Mouse (Mus musculus) bone marrow, adult 2 months (tissue): ENCODE results near the gene Wbp1l. TPM values are rescaled to one million over a fixed set of nuclear protein-coding genes. Genes with fewer than 3 reads are reported as not detected.

Source experiments
- H3K27ac ChIP-seq: fragments of 200-500 bp; 2 replicates; pipeline ENCODE4 v1.5.1; 2012; ENCODE audit warnings: low read depth, mild to moderate bottlenecking, control low read depth, inconsistent platforms, low read length; ENCODE audit not compliant: control insufficient read depth, poor library complexity, insufficient read depth
- H3K4me1 ChIP-seq: fragments of 200-500 bp; 2 replicates; pipeline ENCODE4 v1.6.1; 2011; ENCODE audit warnings: low read length; ENCODE audit not compliant: control insufficient read depth, insufficient read depth
- H3K4me3 ChIP-seq: fragments of 200-500 bp; replicated peaks from 2 replicates; pipeline ENCODE3; 2011; ENCODE audit warnings: mild to moderate bottlenecking, low read depth, low read length, control low read depth; ENCODE audit not compliant: control insufficient read depth
- CTCF ChIP-seq: fragments of 200-500 bp; IDR thresholded peaks from 2 replicates; pipeline ENCODE4 v1.5.1; 2011; ENCODE audit warnings: low read length, control low read depth; ENCODE audit not compliant: control insufficient read depth, insufficient read depth
- POLR2A ChIP-seq: fragments of 200-500 bp; IDR thresholded peaks from 2 replicates; pipeline ENCODE4 v1.6.1; 2011; ENCODE audit warnings: low read depth, mild to moderate bottlenecking, control low read depth, low read length, borderline replicate concordance; ENCODE audit not compliant: control insufficient read depth
- WGBS: fragments of 180-500 bp; shearing (Covaris S2); methylation state at CpG from one replicate; pipeline ENCODE4 v1.1.7; 2018; 5-methylcytosine and 5-hydroxymethylcytosine counted together
- polyA plus RNA-seq: library from polyadenylated mRNA; stranded (reverse); fragments of >200 nt; gene quantifications from 2 replicates; pipeline ENCODE4 v1.2.4, GENCODE M21; 2011; ENCODE audit warnings: low replicate concordance; ENCODE audit not compliant: missing spikeins, insufficient read depth, insufficient read length

Wbp1l gene
- polyA plus RNA-seq, 1 experiment = 29.3 TPM

DNA sequence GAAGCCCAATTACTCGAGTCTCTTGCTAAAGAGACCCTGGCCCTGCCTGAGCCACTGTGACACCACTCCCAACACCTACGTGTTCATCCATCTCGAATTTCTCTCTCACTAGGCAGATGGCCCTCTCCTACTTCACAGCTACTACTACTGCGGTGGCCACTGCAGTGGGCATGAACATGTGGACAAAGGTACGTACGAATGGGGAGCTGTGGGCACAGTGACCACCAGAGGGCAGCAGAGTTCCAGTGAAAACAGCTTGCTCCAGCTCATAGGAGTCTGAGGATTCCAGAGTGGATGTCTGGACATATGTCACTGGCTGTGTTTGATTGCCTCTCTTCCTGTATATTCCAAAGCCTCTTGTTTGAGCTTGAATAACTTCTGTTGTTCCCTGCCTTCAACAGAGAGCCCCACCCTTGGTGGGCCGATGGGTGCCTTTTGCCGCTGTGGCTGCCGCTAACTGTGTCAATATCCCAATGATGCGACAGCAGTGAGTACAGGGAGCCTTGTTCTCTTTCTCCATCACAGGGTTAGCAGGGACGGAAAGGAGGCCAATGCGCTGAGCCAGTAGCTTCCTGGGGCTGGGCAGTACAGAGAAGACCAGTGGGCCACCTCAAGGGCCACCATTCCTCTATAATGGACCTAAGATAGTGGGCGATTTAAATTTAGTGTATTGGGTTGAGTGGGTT lies 10.9 kb upstream of the Wbp1l start:
- 62% methylated on average over 13 of the region's 13 CpGs for WGBS
- TF ChIP-seq POLR2A (no peak), CTCF (peak; percentile 98)
- no peaks in the 10 kb centered on the region for H3K4me1 ChIP-seq
- H3K4me3 ChIP-seq = no peak overlapping the region
- no peak overlapping the region for H3K27ac ChIP-seq

DNA sequence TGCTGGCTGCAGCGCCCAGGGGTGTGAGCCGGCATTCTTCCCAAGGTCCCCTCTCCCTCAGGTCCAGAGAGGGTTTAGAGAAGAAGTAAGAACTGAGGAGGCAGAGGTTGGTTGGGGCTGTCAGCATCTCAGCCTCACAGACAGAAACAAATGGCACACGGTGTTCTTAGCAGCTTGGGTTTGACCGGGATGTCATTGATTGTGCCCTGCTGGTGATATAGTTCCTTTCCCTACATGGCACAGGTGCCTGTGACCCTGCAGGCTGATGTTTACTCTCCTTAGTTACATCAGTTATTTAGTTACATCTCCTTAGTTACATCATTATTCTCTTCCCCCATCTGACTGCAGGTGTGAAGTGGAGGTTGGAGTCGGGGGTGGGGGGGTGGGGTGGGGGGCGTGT lies 7.3 kb upstream of the Wbp1l start:
- TF ChIP-seq CTCF (no peak), POLR2A (no peak)

GRCm38 (mm10) chr19:46592751-46593439 lies 6.0 kb upstream of the Wbp1l start:
- WGBS = 83% methylated on average over 9 of the region's 9 CpGs
- TF ChIP-seq POLR2A (no peak), CTCF (0 out of 2 replicates have a peak, but pooled peaks have one; percentile 2)
- H3K4me3 ChIP-seq = no peak overlapping the region

More for the DNA sequence above, 7.3 kb upstream of the Wbp1l start:
- Histone ChIP-seq H3K27ac (no peak overlapping the region), H3K4me3 (no peak overlapping the region), H3K4me1 (no peaks in the 10 kb centered on the region)
- WGBS = 87% methylated on average over 6 of the region's 6 CpGs

DNA sequence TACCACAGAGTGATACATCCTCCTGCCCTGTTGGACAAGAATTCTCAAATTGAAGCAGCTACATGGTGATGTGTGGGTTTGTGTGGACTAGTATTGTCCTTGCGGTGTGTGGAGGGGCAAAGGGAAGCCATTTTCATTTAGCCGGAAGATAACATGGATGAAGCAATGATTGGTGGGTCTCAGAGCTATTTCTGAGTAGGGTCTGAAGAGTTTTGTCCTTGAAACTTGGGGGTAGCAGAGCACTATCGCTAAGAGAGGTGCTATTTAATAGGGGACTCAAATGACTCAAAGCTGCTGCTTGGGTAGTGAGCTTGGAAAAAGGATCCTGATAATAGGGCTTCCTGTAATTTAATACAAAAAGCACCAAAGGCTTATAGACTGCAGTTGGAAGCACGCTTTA lies 697 bp upstream of the Wbp1l start:
- TF ChIP-seq POLR2A (no peak), CTCF (no peak)
- no peak overlapping the region for H3K4me3 ChIP-seq
- H3K4me1 ChIP-seq = peaks cover 2% of the 10 kb centered on the region; the same call in 1 of the 2 replicates
- WGBS = 93% methylated on average over 4 of the region's 4 CpGs
- no peak overlapping the region for H3K27ac ChIP-seq

More at GRCm38 (mm10) chr19:46592751-46593439, 6.0 kb upstream of the Wbp1l start:
- H3K27ac ChIP-seq = no peak overlapping the region
- no peaks in the 10 kb centered on the region for H3K4me1 ChIP-seq

GRCm38 (mm10) chr19:46599375-46600256 lies 732 bp downstream of the Wbp1l start:
- TF ChIP-seq CTCF = no peak
- TF ChIP-seq POLR2A = no peak
- peaks cover 2% of the 10 kb centered on the region; the same call in 1 of the 2 replicates for H3K4me1 ChIP-seq
- H3K27ac ChIP-seq = peak overlapping the region; percentile 76
- H3K4me3 ChIP-seq = peak overlapping the region; percentile 91
- under 1% methylated on average over 22 of the region's 22 CpGs for WGBS

- WGBS = 35% methylated on average over 4 of the region's 4 CpGs
- Histone ChIP-seq H3K4me3 (no peak overlapping the region), H3K27ac (no peak overlapping the region), H3K4me1 (peaks cover 2% of the 10 kb centered on the region; the same call in 1 of the 2 replicates)
- TF ChIP-seq POLR2A (no peak), CTCF (no peak)
Measured at GRCm38 (mm10) chr19:46600371-46600770, 1.5 kb downstream of the Wbp1l start.

- TF ChIP-seq CTCF (no peak), POLR2A (no peak)
- no peak overlapping the region for H3K27ac ChIP-seq
- H3K4me1 ChIP-seq = peaks cover 2% of the 10 kb centered on the region; the same call in 1 of the 2 replicates
- 35% methylated on average over 14 of the region's 14 CpGs for WGBS
- H3K4me3 ChIP-seq = no peak overlapping the region
Measured at GRCm38 (mm10) chr19:46601491-46601890, 2.6 kb downstream of the Wbp1l start.
